Mouse (Mus musculus) liver, postnatal 0 days (tissue): ENCODE data around the gene BC052040.

ENCODE experiments used
- CTCF ChIP-seq: sonication (generic); IDR thresholded peaks from 2 replicates; pipeline ENCODE4 v1.5.1; 2016; ENCODE audit warnings: antibody characterized with exemption, low read depth
- EP300 ChIP-seq: IDR thresholded peaks from 2 replicates; pipeline ENCODE4 v1.6.1; 2016; ENCODE audit warnings: antibody characterized with exemption, low read depth, mild to moderate bottlenecking

DNA sequence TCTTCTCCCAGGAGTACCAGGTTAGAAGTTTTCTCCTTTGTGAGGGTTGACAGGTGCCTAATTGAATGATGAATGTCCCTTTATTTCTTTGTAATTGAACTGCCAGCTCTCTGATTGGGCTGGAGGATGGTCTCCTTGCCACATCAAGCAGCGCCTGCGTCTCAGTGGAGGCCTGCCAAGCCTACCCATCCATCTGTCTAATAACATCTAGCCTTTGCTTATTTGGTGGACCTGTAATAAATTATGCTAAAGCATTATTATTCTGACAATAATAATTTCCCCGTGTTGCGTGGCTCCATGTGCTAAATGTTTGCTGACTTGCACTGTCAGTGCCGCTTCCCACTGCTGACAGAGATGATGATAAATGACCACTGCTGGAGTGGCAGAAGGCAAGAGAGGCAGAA is 49.5 kb downstream of the BC052040 start:
- TF ChIP-seq CTCF (no peak), EP300 (no peak)
